Mouse (Mus musculus) bone marrow macrophage, adult 2 months (primary cell): ENCODE measurements at regions not wholly inside any gene's neighbourhood (a gene's known extent, or its start where the extent isn't known, plus 50 kb on each side); places are given as distances from the start of the nearest gene placed in this dataset.

Source experiments
- H3K27ac ChIP-seq: 2 replicates; pipeline ENCODE4 v1.5.1; 2012; ENCODE audit warnings: low read depth, low read length; ENCODE audit not compliant: insufficient read depth
- H3K4me1 ChIP-seq: 2 replicates; pipeline ENCODE4 v1.6.1; 2012; ENCODE audit warnings: low read length; ENCODE audit not compliant: control insufficient read depth, insufficient read depth
- H3K4me3 ChIP-seq: 2 replicates; pipeline ENCODE4 v1.5.1; 2012; ENCODE audit warnings: mild to moderate bottlenecking, low read length, moderate library complexity; ENCODE audit not compliant: insufficient read depth
- CTCF ChIP-seq: IDR thresholded peaks from 2 replicates; pipeline ENCODE4 v1.5.1; 2012; ENCODE audit warnings: low read depth, mild to moderate bottlenecking, low read length, moderate library complexity
- POLR2A ChIP-seq: IDR thresholded peaks from 2 replicates; pipeline ENCODE4 v1.6.1; 2012; ENCODE audit warnings: mild to moderate bottlenecking, low read depth, low read length, borderline replicate concordance

- no peak overlapping the region for H3K27ac ChIP-seq
- TF ChIP-seq CTCF (no peak), POLR2A (no peak)
- H3K4me1 ChIP-seq, result no peaks in the 10 kb centered on the region
- no peak overlapping the region for H3K4me3 ChIP-seq
These were observed 541.2 kb downstream of the Grxcr1 start for GRCm38 (mm10) chr5:68572816-68573215.

GRCm38 (mm10) chr5:68575827-68576226 lies 544.2 kb downstream of the Grxcr1 start:
- Histone ChIP-seq H3K4me1 (no peaks in the 10 kb centered on the region), H3K27ac (no peak overlapping the region), H3K4me3 (no peak overlapping the region)
- TF ChIP-seq POLR2A, result no peak
- TF ChIP-seq CTCF, result no peak

GRCm38 (mm10) chr5:68578496-68578895 lies 546.9 kb downstream of the Grxcr1 start:
- Histone ChIP-seq H3K4me3 (no peak overlapping the region), H3K4me1 (no peaks in the 10 kb centered on the region), H3K27ac (no peak overlapping the region)
- no peak for TF ChIP-seq CTCF
- no peak for TF ChIP-seq POLR2A

GRCm38 (mm10) chr5:68592423-68592822 lies 560.8 kb downstream of the Grxcr1 start:
- Histone ChIP-seq H3K4me1 (no peaks in the 10 kb centered on the region), H3K4me3 (no peak overlapping the region), H3K27ac (no peak overlapping the region)
- TF ChIP-seq POLR2A (no peak), CTCF (no peak)

GRCm38 (mm10) chr5:68618451-68618850 lies 586.8 kb downstream of the Grxcr1 start:
- TF ChIP-seq POLR2A, result no peak
- TF ChIP-seq CTCF, result no peak
- no peak overlapping the region for H3K4me3 ChIP-seq
- H3K4me1 ChIP-seq, result no peaks in the 10 kb centered on the region
- no peak overlapping the region for H3K27ac ChIP-seq

- TF ChIP-seq CTCF (no peak), POLR2A (no peak)
- Histone ChIP-seq H3K27ac (no peak overlapping the region), H3K4me1 (no peaks in the 10 kb centered on the region), H3K4me3 (no peak overlapping the region)
These were observed 603.8 kb downstream of the Grxcr1 start for GRCm38 (mm10) chr5:68635400-68635799.

GRCm38 (mm10) chr5:68672834-68673233 lies 641.2 kb downstream of the Grxcr1 start:
- TF ChIP-seq CTCF (no peak), POLR2A (no peak)
- H3K4me1 ChIP-seq, result no peaks in the 10 kb centered on the region
- H3K27ac ChIP-seq, result no peak overlapping the region
- no peak overlapping the region for H3K4me3 ChIP-seq

GRCm38 (mm10) chr5:68701342-68701741 lies 640.1 kb downstream of the Kctd8 start:
- Histone ChIP-seq H3K27ac (no peak overlapping the region), H3K4me1 (no peaks in the 10 kb centered on the region), H3K4me3 (no peak overlapping the region)
- TF ChIP-seq POLR2A (no peak), CTCF (no peak)

GRCm38 (mm10) chr5:68705411-68706080 lies 635.9 kb downstream of the Kctd8 start:
- Histone ChIP-seq H3K4me3 (no peak overlapping the region), H3K4me1 (no peaks in the 10 kb centered on the region), H3K27ac (no peak overlapping the region)
- TF ChIP-seq POLR2A, result no peak
- TF ChIP-seq CTCF, result no peak

- Histone ChIP-seq H3K27ac (no peak overlapping the region), H3K4me1 (no peaks in the 10 kb centered on the region), H3K4me3 (no peak overlapping the region)
- TF ChIP-seq CTCF (no peak), POLR2A (no peak)
These were observed 614.7 kb downstream of the Kctd8 start for GRCm38 (mm10) chr5:68726733-68727132.
